Mouse (Mus musculus) small intestine, adult 2 months (tissue): Measurements from ENCODE around the gene Arhgap28. TPM values are rescaled to one million over a fixed set of nuclear protein-coding genes. Genes with fewer than 3 reads are reported as not detected.
A peak's percentile ranks its signal among the peaks of the same experiment; 100 is the strongest.

Source experiments
- H3K27ac ChIP-seq: fragments of 200-500 bp; 2 replicates; pipeline ENCODE4 v1.5.1; 2012; ENCODE audit warnings: low read depth, low read length, control low read depth, inconsistent platforms; ENCODE audit not compliant: insufficient read depth
- H3K27me3 ChIP-seq: fragments of 200-500 bp; 2 replicates; pipeline ENCODE4 v1.6.1; 2012; ENCODE audit warnings: mild to moderate bottlenecking, moderate library complexity, low read length, inconsistent platforms; ENCODE audit not compliant: control insufficient read depth, insufficient read depth
- H3K36me3 ChIP-seq: fragments of 200-500 bp; 2 replicates; pipeline ENCODE4 v1.6.1; 2012; ENCODE audit warnings: mild to moderate bottlenecking, low read length, control low read depth, inconsistent platforms; ENCODE audit not compliant: control insufficient read depth, insufficient read depth
- H3K4me1 ChIP-seq: fragments of 200-500 bp; 2 replicates; pipeline ENCODE4 v1.6.1; 2012; ENCODE audit warnings: low read length, inconsistent platforms, mixed read lengths; ENCODE audit not compliant: control insufficient read depth, insufficient read depth, insufficient read length
- H3K4me3 ChIP-seq: fragments of 200-500 bp; 2 replicates; pipeline ENCODE4 v1.5.1; 2012; ENCODE audit warnings: low read depth, mild to moderate bottlenecking, control low read depth, inconsistent platforms, low read length, moderate library complexity
- CTCF ChIP-seq: fragments of 200-500 bp; IDR thresholded peaks from 2 replicates; pipeline ENCODE4 v1.5.1; 2012; ENCODE audit warnings: low read depth, mild to moderate bottlenecking, control low read depth, inconsistent platforms, low read length, moderate library complexity, mixed read lengths; ENCODE audit not compliant: insufficient replicate concordance, insufficient read length; ENCODE audit errors: extremely low read depth
- POLR2A ChIP-seq: fragments of 200-500 bp; IDR thresholded peaks from 2 replicates; pipeline ENCODE4 v1.6.1; 2012; ENCODE audit warnings: low read depth, mild to moderate bottlenecking, control low read depth, inconsistent platforms, low read length, moderate library complexity
- WGBS: fragments of 180-500 bp; shearing (Covaris S2); methylation state at CpG from one replicate; pipeline ENCODE4 v1.1.7; 2018; 5-methylcytosine and 5-hydroxymethylcytosine counted together
- polyA plus RNA-seq: library from polyadenylated mRNA; depleted of rRNA; stranded (reverse); fragments of >200 nt; gene quantifications from 2 replicates; pipeline ENCODE4 v1.2.3, GENCODE M21; 2012

Gene Arhgap28
- polyA plus RNA-seq, 1 experiment, result 0.93 TPM

DNA sequence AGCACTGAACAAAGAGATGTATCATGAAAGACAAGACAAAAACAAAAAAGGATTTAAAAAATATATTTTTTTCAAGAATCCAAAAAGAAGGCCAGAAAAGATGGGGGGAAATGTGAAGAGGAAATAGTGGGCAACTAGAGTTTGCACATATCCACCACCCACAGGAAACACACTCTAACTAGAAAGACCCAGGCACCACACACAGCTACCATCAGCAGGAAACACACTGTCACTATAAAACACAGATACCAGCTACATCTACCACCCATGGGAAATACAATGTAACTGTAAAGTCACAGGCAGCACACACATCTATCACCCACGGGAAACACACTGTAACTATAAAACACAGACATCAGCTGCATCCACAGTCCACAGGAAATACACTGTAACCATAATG lies 46.3 kb downstream of the Arhgap28 start:
- no peak overlapping the region for H3K4me3 ChIP-seq
- TF ChIP-seq POLR2A (no peak), CTCF (no peak)
- H3K27ac ChIP-seq, result no peak overlapping the region
- H3K4me1 ChIP-seq, result no peaks in the 10 kb centered on the region
- WGBS, result 57% methylated on average over 1 of the region's 1 CpGs
- no peaks in the 10 kb centered on the region for H3K27me3 ChIP-seq
- no peaks in the 10 kb centered on the region for H3K36me3 ChIP-seq

DNA sequence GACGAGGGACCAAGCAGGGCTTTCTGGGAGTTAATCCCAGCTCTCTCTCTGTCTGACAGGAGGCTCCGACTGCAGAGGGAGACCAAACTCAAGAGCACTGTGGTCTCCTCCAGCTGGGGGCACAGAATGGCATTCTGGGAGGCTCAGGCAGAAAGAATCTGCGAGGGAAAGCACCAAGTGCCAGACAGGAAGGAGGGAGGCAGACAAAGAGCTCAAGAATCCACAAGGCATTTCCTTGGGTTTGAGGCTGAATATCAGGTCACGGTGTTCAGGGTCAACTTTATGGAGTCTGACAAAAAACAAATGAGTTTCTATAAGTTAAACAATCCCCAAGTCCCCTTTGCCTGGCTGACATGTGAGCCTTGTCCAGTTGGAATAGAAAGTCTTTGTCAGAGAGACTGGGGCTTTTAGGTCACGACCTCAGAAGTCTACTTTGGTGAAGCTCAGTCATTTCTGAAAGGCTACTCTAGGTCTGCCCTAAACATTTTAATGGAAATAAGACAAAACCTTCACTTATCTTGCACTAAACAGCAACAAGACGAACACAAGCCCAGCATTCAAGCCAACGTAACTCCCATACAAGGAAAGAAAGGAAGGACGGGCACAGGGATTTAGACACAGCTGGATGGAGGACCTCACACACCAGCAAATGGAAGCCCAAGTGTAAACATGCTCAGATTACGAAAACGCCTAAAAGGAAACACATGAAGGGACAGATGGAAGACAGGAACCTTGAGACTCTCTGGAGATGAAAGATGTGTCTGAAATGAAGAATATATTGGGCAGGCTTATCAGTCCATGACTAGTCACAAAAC lies 47.8 kb downstream of the Arhgap28 start:
- peak overlapping the region; percentile 3; the same call in 1 of the 2 replicates for H3K27ac ChIP-seq
- no peaks in the 10 kb centered on the region for H3K4me1 ChIP-seq
- no peaks in the 10 kb centered on the region for H3K27me3 ChIP-seq
- TF ChIP-seq CTCF (no peak), POLR2A (no peak)
- 60% methylated on average over 10 of the region's 10 CpGs for WGBS
- no peaks in the 10 kb centered on the region for H3K36me3 ChIP-seq
- no peak overlapping the region for H3K4me3 ChIP-seq

- Histone ChIP-seq H3K27ac (peak overlapping the region; percentile 40; the same call in 1 of the 2 replicates), H3K27me3 (no peaks in the 10 kb centered on the region), H3K36me3 (no peaks in the 10 kb centered on the region), H3K4me3 (peak overlapping the region; percentile 33; the same call in 1 of the 2 replicates), H3K4me1 (no peaks in the 10 kb centered on the region)
- 72% methylated on average over 5 of the region's 5 CpGs for WGBS
- TF ChIP-seq POLR2A, result no peak
- TF ChIP-seq CTCF, result no peak
Measured at GRCm38 (mm10) chr17:67954961-67955360, 49.0 kb downstream of the Arhgap28 start.

DNA sequence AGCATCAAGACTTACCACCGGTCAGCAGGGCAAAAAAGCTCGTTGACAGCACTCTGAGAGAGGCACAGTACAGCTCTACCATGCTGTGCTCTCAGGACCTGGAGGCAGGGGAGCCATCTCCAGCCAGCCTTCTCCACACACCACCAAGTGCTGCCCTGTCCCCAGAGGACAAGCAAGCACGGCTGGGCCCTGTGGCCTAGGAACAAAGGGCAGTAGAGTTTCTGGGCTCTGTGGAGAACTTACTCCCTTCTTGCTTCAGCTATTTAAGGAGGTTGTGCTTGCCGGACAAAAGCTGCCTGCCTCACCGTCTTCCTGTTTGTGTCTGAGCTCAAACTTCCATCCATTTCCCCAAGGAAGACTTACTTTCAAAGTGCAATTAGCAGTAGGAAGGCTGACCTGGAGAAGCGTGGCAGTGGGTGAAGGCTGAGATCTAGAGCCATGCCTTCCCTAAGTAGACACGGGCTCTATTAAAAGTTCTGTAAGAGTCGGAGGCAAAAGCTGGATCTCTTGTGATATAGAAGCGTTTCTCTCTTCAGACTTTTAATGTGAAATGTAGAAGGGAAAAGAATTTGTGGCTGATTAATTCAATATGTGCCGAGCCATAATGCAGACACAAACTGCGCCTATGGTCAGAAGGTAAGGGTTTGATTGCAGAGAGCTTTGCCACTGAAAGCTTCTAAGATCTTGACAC lies 53.3 kb downstream of the Arhgap28 start:
- Histone ChIP-seq H3K27ac (peak overlapping the region; percentile 37; the same call in 1 of the 2 replicates), H3K4me3 (peak overlapping the region; percentile 3; the same call in 1 of the 2 replicates), H3K36me3 (no peaks in the 10 kb centered on the region), H3K4me1 (no peaks in the 10 kb centered on the region), H3K27me3 (no peaks in the 10 kb centered on the region)
- TF ChIP-seq CTCF (no peak), POLR2A (no peak)
- WGBS, result 59% methylated on average over 11 of the region's 11 CpGs

DNA sequence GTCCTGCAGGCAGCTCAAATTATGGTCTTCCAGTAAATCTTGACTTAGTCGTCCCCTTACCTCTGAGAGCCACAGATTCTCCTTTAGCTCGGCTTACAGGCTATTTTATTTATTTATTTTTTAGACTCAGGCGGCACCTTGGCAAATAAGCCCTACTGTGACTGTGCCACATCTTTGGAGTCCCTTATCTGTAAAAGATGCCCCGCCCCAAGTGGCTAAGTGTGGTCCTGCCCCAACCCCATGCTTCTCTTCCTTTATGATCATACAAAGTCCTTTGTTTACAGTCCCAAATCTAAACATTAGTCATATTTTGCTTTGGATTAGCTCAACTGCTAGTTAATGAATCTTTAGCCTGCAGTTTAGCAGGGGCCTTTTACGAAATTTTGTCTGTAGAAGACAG lies 55.3 kb downstream of the Arhgap28 start:
- TF ChIP-seq POLR2A (no peak), CTCF (no peak)
- Histone ChIP-seq H3K4me1 (no peaks in the 10 kb centered on the region), H3K27me3 (no peaks in the 10 kb centered on the region), H3K27ac (no peak overlapping the region), H3K36me3 (no peaks in the 10 kb centered on the region), H3K4me3 (no peak overlapping the region)
- WGBS, result 21% methylated on average over 5 of the region's 5 CpGs

GRCm38 (mm10) chr17:67945453-67945852 lies 58.5 kb downstream of the Arhgap28 start:
- no peak overlapping the region for H3K27ac ChIP-seq
- H3K27me3 ChIP-seq, result no peaks in the 10 kb centered on the region
- H3K4me3 ChIP-seq, result no peak overlapping the region
- WGBS, result 35% methylated on average over 7 of the region's 7 CpGs
- TF ChIP-seq POLR2A (no peak), CTCF (no peak)
- no peaks in the 10 kb centered on the region for H3K4me1 ChIP-seq
- H3K36me3 ChIP-seq, result no peaks in the 10 kb centered on the region

DNA sequence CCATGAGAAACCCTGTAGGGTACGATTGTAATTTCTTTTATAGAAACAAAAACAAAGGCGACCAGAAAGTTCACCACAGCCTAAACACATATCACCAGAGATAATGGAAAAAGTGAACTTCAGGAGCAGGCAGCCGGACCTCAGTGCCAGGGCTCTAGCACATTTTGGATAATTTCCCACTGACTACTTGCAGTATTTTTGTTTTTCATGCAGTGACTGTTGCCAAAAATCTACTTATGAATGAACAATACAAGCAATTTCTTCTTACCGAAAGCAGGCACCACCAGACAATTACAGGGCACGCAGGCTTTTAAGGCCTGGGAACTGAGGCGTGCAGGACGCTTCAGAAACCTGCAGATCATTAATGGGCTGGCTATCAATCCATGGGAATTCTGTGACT lies 59.7 kb downstream of the Arhgap28 start:
- 77% methylated on average over 7 of the region's 7 CpGs for WGBS
- Histone ChIP-seq H3K4me3 (no peak overlapping the region), H3K27me3 (no peaks in the 10 kb centered on the region), H3K36me3 (no peaks in the 10 kb centered on the region), H3K4me1 (no peaks in the 10 kb centered on the region), H3K27ac (no peak overlapping the region)
- TF ChIP-seq CTCF (no peak), POLR2A (no peak)

GRCm38 (mm10) chr17:67941026-67941425 lies 62.9 kb downstream of the Arhgap28 start:
- no peaks in the 10 kb centered on the region for H3K36me3 ChIP-seq
- 81% methylated on average over 6 of the region's 6 CpGs for WGBS
- no peaks in the 10 kb centered on the region for H3K4me1 ChIP-seq
- H3K4me3 ChIP-seq, result no peak overlapping the region
- no peaks in the 10 kb centered on the region for H3K27me3 ChIP-seq
- TF ChIP-seq CTCF (no peak), POLR2A (no peak)
- no peak overlapping the region for H3K27ac ChIP-seq
